In genomic region chr6:87153231-87153580, GRCm38 (mm10) we compare ENCODE assay signal across 15 mouse cellular contexts. TPM values are rescaled to one million over a fixed set of nuclear protein-coding genes. Genes with fewer than 3 reads are reported as not detected.
DNase-seq lines count a peak whose midpoint lies in the region; ATAC-seq and TF ChIP-seq lines count a peak whose summit lies in the region.
"Had no signal": no experiment of that assay in that cellular context is flagged by ENCODE, and none has a peak within 500 bp of the region (broad histone marks: within the 10 kb centered on the region; RNA-seq: fewer than 3 reads in every experiment).

No protein-coding gene starts in this region.

- TF ChIP-seq EP300 in liver, postnatal 0 days (IDR thresholded peaks at IDR 0.05; ENCODE audit: low read depth), result no peak

- no peak overlapping the region for H3K4me3 ChIP-seq in gastrocnemius, adult 2 months
- H3K4me3 ChIP-seq in liver, postnatal 0 days (ENCODE audit: low read depth, low read length), result no peak overlapping the region
- H3K4me3 ChIP-seq in kidney, embryonic 16.5 days (ENCODE audit: low read length), result no peak overlapping the region
- H3K4me3 ChIP-seq: intestine, embryonic 15.5 days had no signal

- H3K27ac ChIP-seq in gastrocnemius, adult 2 months, result peak overlapping the region; percentile 56
- peak overlapping the region; percentile 46 for H3K27ac ChIP-seq in liver, postnatal 0 days (ENCODE audit: low read depth)
- H3K27ac ChIP-seq in kidney, embryonic 16.5 days (ENCODE audit: low read length), result no peak overlapping the region
- H3K27ac ChIP-seq: intestine, embryonic 15.5 days; macrophage had no signal

- H3K36me3 ChIP-seq in liver, postnatal 0 days (replicated peaks; ENCODE audit: insufficient read depth, low read length), result no peaks in the 10 kb centered on the region
- H3K36me3 ChIP-seq in kidney, embryonic 16.5 days (ENCODE audit: insufficient read depth, low read length), result no peaks in the 10 kb centered on the region
- H3K36me3 ChIP-seq: intestine, embryonic 15.5 days had no signal

- no peaks in the 10 kb centered on the region for H3K9me3 ChIP-seq in liver, postnatal 0 days (ENCODE audit: low read length)
- H3K9me3 ChIP-seq in kidney, embryonic 16.5 days (ENCODE audit: low read length), result no peaks in the 10 kb centered on the region
- H3K9me3 ChIP-seq: intestine, embryonic 15.5 days had no signal

- peak; percentile 44 for ATAC-seq in CD4-positive, CD25-positive, alpha-beta regulatory T cell, adult 4 months
- peak; percentile 51 for ATAC-seq in inflammation-experienced regulatory T-cells, adult 6 months
- no peak; the same call in 1 of the 2 replicates for ATAC-seq in liver, postnatal 0 days
- ATAC-seq in kidney, embryonic 16.5 days (ENCODE audit: low FRiP score, low TSS enrichment), result no peak
- ATAC-seq: intestine, embryonic 15.5 days; midbrain, embryonic 16.5 days had no signal

- intact Hi-C loops in gastrocnemius, adult 2 months (cut with DNase I), result no loop called here

- peak overlapping the region; percentile 7 for H3K4me2 ChIP-seq in liver, postnatal 0 days (ENCODE audit: low read depth, low read length)
- H3K4me2 ChIP-seq in kidney, embryonic 16.5 days (replicated peaks; ENCODE audit: low read depth, low read length), result no peak overlapping the region
- H3K4me2 ChIP-seq: intestine, embryonic 15.5 days had no signal

- no peak overlapping the region for H3K9ac ChIP-seq in liver, postnatal 0 days (replicated peaks)
- no peak overlapping the region for H3K9ac ChIP-seq in kidney, embryonic 16.5 days (replicated peaks; ENCODE audit: low read length)
- H3K9ac ChIP-seq: intestine, embryonic 15.5 days had no signal

- H3K27me3 ChIP-seq in liver, postnatal 0 days (ENCODE audit: insufficient read depth, low read length), result no peaks in the 10 kb centered on the region
- no peaks in the 10 kb centered on the region for H3K27me3 ChIP-seq in kidney, embryonic 16.5 days (ENCODE audit: insufficient read depth, low read length)
- H3K27me3 ChIP-seq: intestine, embryonic 15.5 days had no signal

- no peak for TF ChIP-seq CTCF in gastrocnemius, adult 2 months (IDR thresholded peaks at IDR 0.05)
- no peak for TF ChIP-seq CTCF in liver, postnatal 0 days (IDR thresholded peaks at IDR 0.05; ENCODE audit: low read depth)

- 46% methylated on average over 7 of the region's 7 CpGs for WGBS in liver, postnatal 0 days (ENCODE audit: insufficient replicate concordance)
- WGBS in kidney, embryonic 16.5 days, result 83% methylated on average over 7 of the region's 7 CpGs

- H3K4me1 ChIP-seq in liver, postnatal 0 days (ENCODE audit: insufficient read depth), result no peaks in the 10 kb centered on the region
- no peaks in the 10 kb centered on the region for H3K4me1 ChIP-seq in kidney, embryonic 16.5 days (ENCODE audit: insufficient read depth, low read length)
- H3K4me1 ChIP-seq: intestine, embryonic 15.5 days had no signal

- DNase-seq in gastrocnemius, adult 2 months, result no peak
- DNase-seq in gastrocnemius, postnatal 10 days, result no peak
- DNase-seq in liver, postnatal 0 days, result no peak
- no peak for DNase-seq in frontal cortex, postnatal 14 days (ENCODE audit: low spot score in 2 of 2)
- DNase-seq in embryo, embryonic 9.5 days (ENCODE audit: extremely low spot score), result no peak
- DNase-seq: adrenal gland, adult 8-10 months; cerebellum, adult 9-10 months; kidney, postnatal 25 days had no signal

RNA-seq across cellular contexts. Expression of gene D6Ertd527e, which starts 48.7 kb away (rescaled TPM):
- not detected for total RNA-seq in gastrocnemius, adult 2 months (2021)
- total RNA-seq in gastrocnemius, postnatal 10 days (2021), result under 1 TPM in 1 of 2 experiments, not detected in 1; 0.11 TPM
- polyA plus RNA-seq in CD4-positive, CD25-positive, alpha-beta regulatory T cell, adult 4 months (2017; shearing (Covaris generic)), result not detected
- polyA plus RNA-seq in inflammation-experienced regulatory T-cells, adult 6 months (2017; shearing (Covaris generic)), result under 1 TPM in 2 of 3 experiments, not detected in 1; 0.20 to 0.80 TPM
- polyA plus RNA-seq in liver, postnatal 0 days (2015; fragmentation: Nextera tagmentation; extraction: Ambion mirVana), result not detected in 2 replicates
- 0.26 and 0.39 TPM in 2 replicates for polyA plus RNA-seq in kidney, embryonic 16.5 days (2015; fragmentation: Nextera tagmentation; extraction: Ambion mirVana)
- total RNA-seq: hematopoietic stem cell, adult 5-6 weeks had no signal

Comparison
In these comparisons a context has a peak if more than half of its experiments do, and no peak if none do; other contexts are left out.
1. ATAC-seq: peak in CD4-positive, CD25-positive, alpha-beta regulatory T cell, adult 4 months (single experiment) and inflammation-experienced regulatory T-cells, adult 6 months (single experiment); none in liver, postnatal 0 days (single experiment) and kidney, embryonic 16.5 days (single experiment).